Mouse (Mus musculus): ENCODE data around the gene N4bp1.

Gene N4bp1

DNA sequence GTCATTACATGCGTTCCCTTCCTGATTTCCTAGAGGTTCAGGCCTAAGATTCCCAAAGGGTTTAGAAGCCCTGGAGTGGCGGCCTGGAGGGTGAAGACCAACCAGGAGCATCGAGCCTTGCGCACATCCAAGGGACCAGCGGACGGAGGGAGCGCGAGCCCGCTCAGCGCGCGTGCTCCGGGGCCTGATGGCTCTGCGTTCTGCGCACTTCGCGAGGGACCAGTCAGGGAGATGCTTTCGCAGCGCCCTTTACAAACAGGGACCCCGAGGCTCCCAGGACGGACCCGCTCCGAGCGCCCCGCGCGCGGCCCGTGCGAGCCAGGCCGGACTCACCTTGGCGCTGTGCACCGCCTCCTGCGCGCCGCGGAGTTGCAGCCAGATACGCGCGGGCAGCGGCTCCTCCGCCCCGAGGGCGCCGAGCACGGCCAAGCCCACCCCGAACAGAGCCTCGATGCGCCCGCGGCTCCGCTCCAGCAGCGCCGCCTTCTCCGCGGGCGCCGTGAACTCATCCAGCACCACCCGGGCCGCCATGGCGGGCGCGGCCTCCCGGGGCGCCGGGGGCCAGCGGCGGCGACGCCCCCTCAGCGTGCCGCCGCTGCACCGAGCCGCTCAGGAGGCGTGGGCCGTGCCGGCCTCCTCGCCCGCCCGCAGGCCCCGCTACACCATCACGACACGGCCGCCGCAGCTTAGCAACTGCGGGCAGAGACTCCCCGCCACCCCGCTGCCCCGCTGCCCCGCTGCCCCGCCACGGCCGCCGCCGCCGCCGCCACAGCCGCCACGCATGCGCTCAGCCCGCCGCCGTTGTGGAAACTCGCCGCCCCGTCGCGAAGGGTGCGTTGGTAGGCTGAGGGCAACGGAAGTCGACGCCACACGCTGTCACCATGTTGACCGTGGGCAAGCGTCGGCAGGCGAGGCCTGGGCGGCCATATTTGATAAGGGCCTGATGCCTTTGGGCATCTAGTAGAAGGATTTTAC, at the start of gene N4bp1:
Gene N4bp1 (minus strand): TSS at position 770 of the 975 bp plus-strand sequence.
- DNase-seq (ENCODE audit: low spot score), result peak; percentile 92

GRCm38 (mm10) chr8:86934841-86935240, 49.8 kb upstream of the N4bp1 start:
- DNase-seq (ENCODE audit: low spot score), result no peak

DNA sequence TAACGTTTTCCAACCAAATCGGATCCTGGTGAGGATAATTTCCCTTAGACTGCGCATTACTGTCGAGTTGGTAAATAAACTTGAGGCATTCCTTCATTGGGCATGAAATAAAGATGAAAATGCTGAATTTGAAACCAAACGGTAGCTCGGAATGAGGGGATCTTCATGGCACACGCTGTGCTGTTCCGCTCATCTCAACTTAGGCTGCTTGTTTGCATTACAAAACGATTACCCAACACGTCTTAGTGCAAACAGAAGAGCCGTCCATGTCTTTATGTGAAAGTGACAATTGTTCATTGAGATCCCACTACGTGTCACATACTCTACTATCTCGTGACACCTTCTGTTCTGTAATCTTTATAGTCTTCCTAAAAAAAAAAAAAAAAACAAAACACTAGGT, 49.3 kb upstream of the N4bp1 start:
- DNase-seq (ENCODE audit: low spot score), result no peak

DNA sequence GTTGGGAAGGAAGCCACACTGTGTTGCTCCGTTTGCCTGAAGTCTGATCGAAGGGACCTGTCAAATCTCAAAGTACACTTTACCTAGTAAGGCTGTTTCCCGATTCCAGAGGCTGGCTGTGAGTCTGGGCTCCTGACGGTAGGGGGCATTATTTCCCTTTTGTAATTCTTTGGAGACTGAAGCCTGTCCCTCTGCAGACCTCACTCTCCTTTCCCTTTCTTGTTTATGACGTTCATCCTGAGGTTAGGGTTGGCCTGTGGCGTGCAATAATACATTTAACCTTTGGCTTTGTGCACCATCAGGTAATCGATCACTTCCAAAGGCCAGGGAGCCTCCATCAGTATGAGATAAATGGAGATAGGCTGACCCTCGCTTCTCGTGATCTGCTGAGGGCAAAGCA, 48.8 kb upstream of the N4bp1 start:
- DNase-seq (ENCODE audit: low spot score), result peak; percentile 32

- DNase-seq (ENCODE audit: low spot score), result no peak
These were observed 41.2 kb upstream of the N4bp1 start for GRCm38 (mm10) chr8:86926237-86926636.

DNA sequence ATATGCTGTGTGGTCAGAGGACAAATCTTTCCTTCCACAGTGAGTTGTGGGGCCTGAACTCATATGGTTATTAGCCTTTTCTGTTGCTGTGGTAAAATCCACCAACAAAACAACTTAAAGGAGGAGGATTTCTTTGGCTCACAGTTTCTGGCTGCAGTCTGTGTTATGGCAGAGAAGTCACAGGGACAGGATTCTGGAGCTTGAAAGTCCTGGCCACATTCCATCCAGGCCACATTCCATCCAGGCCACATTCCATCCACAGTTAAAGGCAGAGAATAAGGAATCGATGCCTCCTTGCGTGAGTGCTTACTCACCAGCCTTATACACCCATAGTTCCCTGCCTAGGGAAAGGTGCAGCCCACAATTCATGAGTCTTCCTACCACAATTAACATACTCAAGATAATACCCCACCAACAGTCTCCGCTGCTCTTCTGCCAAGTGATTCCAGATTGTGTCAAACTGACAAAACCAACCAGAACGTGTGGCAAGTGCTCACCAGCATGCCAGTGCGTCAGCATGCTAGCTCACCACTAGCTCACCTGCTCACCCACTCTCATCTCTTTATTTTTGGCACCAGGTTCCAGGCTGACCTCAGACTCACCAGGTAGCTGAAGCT, 38.3 kb upstream of the N4bp1 start:
- DNase-seq (ENCODE audit: low spot score), result no peak

- no peak for DNase-seq (ENCODE audit: low spot score)
These were observed 37.6 kb upstream of the N4bp1 start for GRCm38 (mm10) chr8:86922673-86923072.

GRCm38 (mm10) chr8:86922141-86922540, 37.1 kb upstream of the N4bp1 start:
- DNase-seq (ENCODE audit: low spot score), result no peak

- DNase-seq (ENCODE audit: low spot score), result no peak
These were observed 35.9 kb upstream of the N4bp1 start for GRCm38 (mm10) chr8:86920996-86921395.

DNA sequence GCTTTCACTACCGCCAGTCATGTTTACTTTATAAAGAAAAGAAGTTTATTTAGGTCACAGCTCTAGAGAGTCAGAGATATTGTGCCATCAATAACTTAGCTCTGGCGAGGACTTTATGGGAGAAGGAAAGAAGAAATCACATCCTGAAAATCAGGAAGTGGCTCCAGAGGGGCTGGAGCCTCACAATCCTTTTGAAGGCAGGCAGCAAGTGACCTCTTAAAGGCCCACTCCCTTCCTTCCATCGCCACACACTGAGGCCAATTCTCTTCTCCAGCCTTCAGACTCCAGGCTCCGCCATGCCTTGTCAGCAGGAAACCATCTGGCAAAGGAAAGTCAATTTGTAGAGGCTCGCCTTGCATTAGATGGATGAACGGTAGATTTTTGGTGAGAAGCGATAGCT, 35.4 kb upstream of the N4bp1 start:
- no peak for DNase-seq (ENCODE audit: low spot score)

DNA sequence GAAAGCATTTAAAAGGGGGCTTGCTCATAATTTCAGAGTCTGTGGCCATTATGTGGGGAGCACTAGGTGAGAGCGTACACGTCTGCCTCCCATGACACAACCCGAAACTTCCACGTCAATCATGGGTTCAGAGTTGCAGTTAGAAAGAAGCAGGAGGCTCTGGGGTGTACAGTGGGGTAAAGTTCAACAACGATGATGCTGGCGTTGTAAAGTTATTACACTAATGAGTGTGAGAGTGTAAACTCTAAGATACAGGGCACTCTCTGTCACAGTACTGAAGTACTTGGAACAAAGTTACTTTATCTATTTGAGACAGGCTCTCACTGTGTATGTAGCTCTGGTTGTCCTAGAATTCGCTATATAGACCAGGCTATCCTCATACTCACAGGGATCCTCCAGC, 35.0 kb upstream of the N4bp1 start:
- DNase-seq (ENCODE audit: low spot score), result no peak

- no peak for DNase-seq (ENCODE audit: low spot score)
These were observed 34.2 kb upstream of the N4bp1 start for GRCm38 (mm10) chr8:86919262-86919661.

DNA sequence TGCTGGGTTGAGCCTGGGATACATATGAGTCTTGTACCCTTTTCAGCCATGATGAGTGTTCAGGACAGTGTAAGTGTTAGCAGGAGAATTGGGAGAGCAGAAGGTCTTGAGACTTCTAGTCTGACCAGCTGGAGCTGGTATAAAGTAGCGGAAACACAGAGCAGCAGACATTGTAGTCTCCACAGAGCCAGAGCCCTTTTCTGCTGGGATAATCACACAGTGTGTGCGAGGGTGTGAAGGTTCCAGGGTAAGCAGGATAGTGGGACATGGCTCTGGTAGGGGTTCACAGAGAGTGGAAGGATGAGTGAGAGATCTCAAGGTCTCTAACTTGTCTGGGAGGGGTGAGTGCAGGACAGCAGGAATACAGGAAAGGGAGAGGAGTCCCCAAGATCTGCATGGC, 33.0 kb upstream of the N4bp1 start:
- no peak for DNase-seq (ENCODE audit: low spot score)

- DNase-seq (ENCODE audit: low spot score), result no peak
These were observed 32.6 kb upstream of the N4bp1 start for GRCm38 (mm10) chr8:86917689-86918088.

DNA sequence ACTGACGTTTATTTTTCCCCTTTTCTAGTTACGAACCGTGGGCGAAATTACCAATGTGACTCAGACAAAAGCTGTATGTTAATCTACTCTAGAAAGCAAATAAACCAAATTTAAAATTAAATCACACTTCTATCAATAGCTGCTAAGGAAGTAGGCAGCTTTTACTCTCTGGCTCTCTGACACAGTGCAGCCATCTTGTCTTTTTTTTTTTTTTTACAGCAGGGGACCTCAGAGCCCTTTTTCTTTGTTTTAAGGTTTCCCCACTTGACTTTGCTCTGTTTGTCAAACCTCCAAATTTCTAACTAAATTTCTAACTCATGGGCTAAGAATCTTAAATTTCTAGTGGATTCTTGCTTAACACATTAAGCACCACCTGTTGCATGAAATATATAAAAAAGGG, 31.3 kb upstream of the N4bp1 start:
- no peak for DNase-seq (ENCODE audit: low spot score)

- DNase-seq (ENCODE audit: low spot score), result no peak
These were observed 26.1 kb upstream of the N4bp1 start for GRCm38 (mm10) chr8:86911136-86911535.

DNA sequence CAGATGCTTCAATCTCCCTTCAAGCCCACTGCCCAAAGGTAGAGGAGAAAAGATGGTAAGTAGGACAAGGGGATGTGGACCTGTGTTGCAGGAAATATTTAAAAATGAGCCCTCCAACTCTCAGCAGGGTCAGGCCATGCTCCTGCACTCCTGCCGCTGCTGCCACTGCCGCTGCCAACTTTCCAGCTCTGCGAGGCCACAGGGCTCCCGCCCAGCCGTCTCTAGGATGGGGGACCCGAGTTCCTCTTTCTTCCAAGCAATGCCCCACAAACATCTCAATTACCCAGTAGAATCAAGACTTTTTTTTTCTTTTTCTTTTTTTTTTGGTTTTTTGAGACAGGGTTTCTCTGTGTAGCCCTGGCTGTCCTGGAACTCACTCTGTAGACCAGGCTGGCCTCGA, 25.2 kb upstream of the N4bp1 start:
- DNase-seq (ENCODE audit: low spot score), result no peak

- DNase-seq (ENCODE audit: low spot score), result peak; percentile 67
These were observed 23.5 kb upstream of the N4bp1 start for GRCm38 (mm10) chr8:86908536-86908935.

DNA sequence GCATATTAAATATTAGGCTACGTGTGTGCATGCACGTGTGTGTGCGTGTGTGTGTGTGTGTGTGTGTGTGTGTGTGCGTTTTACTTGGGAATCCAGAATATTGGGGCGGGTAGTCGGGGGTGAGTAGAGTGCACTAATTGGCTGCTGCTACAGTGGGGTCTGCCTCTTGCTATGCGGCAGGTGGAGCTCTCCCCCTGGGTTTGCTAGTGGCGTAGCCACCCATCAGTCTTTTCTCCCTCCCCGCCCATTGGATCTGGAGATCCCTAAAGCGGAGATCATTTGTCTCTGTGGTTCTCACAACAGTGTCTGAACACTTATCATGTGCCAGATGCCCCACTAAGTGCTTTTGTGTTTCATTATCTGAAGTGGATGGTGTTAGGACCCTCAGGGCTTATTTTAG, 19.9 kb upstream of the N4bp1 start:
- DNase-seq (ENCODE audit: low spot score), result no peak

DNA sequence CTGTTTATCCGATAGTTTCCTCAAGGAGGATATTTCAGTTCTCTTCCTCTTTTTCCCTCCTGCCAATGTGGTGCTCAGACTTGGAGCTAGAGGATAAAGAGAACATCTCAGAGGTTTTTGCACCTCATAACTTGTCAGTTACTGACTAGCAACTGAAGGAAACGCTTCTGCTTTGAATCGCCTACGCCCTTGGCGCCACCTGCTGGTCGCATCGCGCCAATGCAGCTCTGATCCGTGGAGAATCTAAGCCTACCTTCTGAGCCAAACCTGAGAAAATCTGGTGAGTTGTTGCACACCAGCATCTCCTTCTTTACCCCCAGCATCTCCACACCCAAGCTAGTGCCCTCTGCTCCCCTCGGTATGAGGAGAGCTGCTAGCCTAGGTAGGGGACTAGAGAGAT, 18.0 kb upstream of the N4bp1 start:
- DNase-seq (ENCODE audit: low spot score), result peak; percentile 79

GRCm38 (mm10) chr8:86902656-86903055, 17.6 kb upstream of the N4bp1 start:
- DNase-seq (ENCODE audit: low spot score), result no peak

DNA sequence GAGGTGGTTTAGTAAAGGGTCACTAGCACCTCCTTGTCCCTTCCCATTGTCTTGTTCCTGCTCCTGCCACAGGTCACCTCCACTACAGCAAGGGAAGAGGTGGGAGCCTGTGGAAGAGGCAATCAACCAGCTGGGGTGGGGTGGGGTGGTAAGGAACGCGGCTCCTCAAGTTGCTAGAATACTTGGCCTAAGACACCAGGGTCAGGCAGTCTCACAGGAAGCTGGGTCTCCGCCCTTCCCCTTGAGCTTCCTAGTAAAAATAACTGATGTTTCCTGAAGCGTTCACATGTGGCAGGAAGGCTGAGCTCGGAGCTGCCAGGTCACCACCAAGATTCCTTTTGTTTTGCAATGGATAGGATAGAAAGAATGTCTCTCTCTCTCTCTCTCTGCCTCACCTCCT, 16.9 kb upstream of the N4bp1 start:
- no peak for DNase-seq (ENCODE audit: low spot score)

GRCm38 (mm10) chr8:86897726-86898419, 12.8 kb upstream of the N4bp1 start:
- DNase-seq (ENCODE audit: low spot score), result no peak
